Mouse (Mus musculus): ENCODE measurements around the gene Smim14. TPM values are rescaled to one million over a fixed set of nuclear protein-coding genes. Genes with fewer than 3 reads are reported as not detected.
A peak's percentile ranks its signal among the peaks of the same experiment; 100 is the strongest.

Smim14 gene
- polyA plus RNA-seq, 1 experiment from 2014 or later = 115 TPM

GRCm38 (mm10) chr5:65513506-65513905, 23.5 kb downstream of the Smim14 start:
- Histone ChIP-seq H3K36me3 (no peaks in the 10 kb centered on the region), H3K27ac (no peak overlapping the region), H3K9me3 (no peaks in the 10 kb centered on the region), H3K4me3 (replicated peaks) (no peak overlapping the region), H3K27me3 (replicated peaks) (no peaks in the 10 kb centered on the region), H3K4me2 (replicated peaks) (no peak overlapping the region), H3K9ac (no peak overlapping the region), H3K4me1 (replicated peaks) (0 out of 2 replicates have a peak, but pooled peaks cover 3% of the 10 kb centered on the region)
- WGBS = 76% methylated on average over 3 of the region's 3 CpGs
- no peak for ATAC-seq

GRCm38 (mm10) chr5:65508395-65508794, 28.6 kb downstream of the Smim14 start:
- H3K27ac ChIP-seq = no peak overlapping the region
- no peaks in the 10 kb centered on the region for H3K9me3 ChIP-seq
- 0 out of 2 replicates have a peak, but pooled peaks cover under 1% of the 10 kb centered on the region for H3K4me1 ChIP-seq (replicated peaks)
- H3K9ac ChIP-seq = no peak overlapping the region
- H3K4me2 ChIP-seq (replicated peaks) = no peak overlapping the region
- no peak overlapping the region for H3K4me3 ChIP-seq (replicated peaks)
- H3K36me3 ChIP-seq = no peaks in the 10 kb centered on the region
- ATAC-seq = no peak
- WGBS = 79% methylated on average over 8 of the region's 8 CpGs
- no peaks in the 10 kb centered on the region for H3K27me3 ChIP-seq (replicated peaks)

DNA sequence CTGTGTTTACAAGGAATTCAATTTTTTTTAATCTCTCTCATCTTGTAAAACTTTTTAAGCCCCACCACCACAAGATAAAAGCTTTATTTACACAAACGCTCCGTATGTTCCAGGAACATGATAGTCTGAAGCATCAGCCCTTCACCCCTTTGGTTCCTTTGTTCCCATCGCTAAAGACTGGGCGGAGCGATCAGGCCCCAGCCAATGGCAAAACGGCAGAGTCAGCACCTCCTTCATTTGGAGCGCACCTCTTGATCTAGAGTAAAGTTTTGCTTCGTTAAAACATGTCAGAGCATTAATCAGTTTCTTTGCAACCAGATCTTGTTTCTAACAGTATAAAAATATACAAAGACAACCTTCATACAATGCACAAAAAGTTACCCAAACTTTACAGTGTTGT, 31.2 kb downstream of the Smim14 start:
- 10% methylated on average over 8 of the region's 8 CpGs for WGBS
- Histone ChIP-seq H3K4me3 (replicated peaks) (no peak overlapping the region), H3K4me2 (replicated peaks) (peak overlapping the region; percentile 33)

GRCm38 (mm10) chr5:65501407-65501806, 35.6 kb downstream of the Smim14 start:
- peak; percentile 71 for ATAC-seq
- H3K4me2 ChIP-seq (replicated peaks) = no peak overlapping the region
- H3K4me3 ChIP-seq (replicated peaks) = no peak overlapping the region
- H3K9ac ChIP-seq = no peak overlapping the region
- WGBS = 67% methylated on average over 9 of the region's 9 CpGs
- H3K36me3 ChIP-seq = no peaks in the 10 kb centered on the region
- no peaks in the 10 kb centered on the region for H3K9me3 ChIP-seq
- no peaks in the 10 kb centered on the region for H3K4me1 ChIP-seq (replicated peaks)
- no peaks in the 10 kb centered on the region for H3K27me3 ChIP-seq (replicated peaks)
- no peak overlapping the region for H3K27ac ChIP-seq

More for the DNA sequence above, 31.2 kb downstream of the Smim14 start:
- Histone ChIP-seq H3K4me1 (replicated peaks) (no peaks in the 10 kb centered on the region), H3K9me3 (no peaks in the 10 kb centered on the region), H3K27me3 (replicated peaks) (no peaks in the 10 kb centered on the region), H3K9ac (no peak overlapping the region), H3K27ac (no peak overlapping the region), H3K36me3 (no peaks in the 10 kb centered on the region)
- ATAC-seq = no peak

- no peaks in the 10 kb centered on the region for H3K36me3 ChIP-seq
- WGBS = 81% methylated on average over 7 of the region's 7 CpGs
- no peak overlapping the region for H3K9ac ChIP-seq
- H3K9me3 ChIP-seq = no peaks in the 10 kb centered on the region
- no peak for ATAC-seq
- no peak overlapping the region for H3K4me3 ChIP-seq (replicated peaks)
- H3K4me1 ChIP-seq (replicated peaks) = no peaks in the 10 kb centered on the region
- H3K27ac ChIP-seq = no peak overlapping the region
- no peaks in the 10 kb centered on the region for H3K27me3 ChIP-seq (replicated peaks)
- no peak overlapping the region for H3K4me2 ChIP-seq (replicated peaks)
Measured at GRCm38 (mm10) chr5:65500231-65500630, 36.8 kb downstream of the Smim14 start.

- H3K9me3 ChIP-seq = no peaks in the 10 kb centered on the region
- H3K9ac ChIP-seq = peak within 1 kb of the TSS; percentile 82
- under 1% methylated on average over 57 of the region's 69 CpGs for WGBS
- H3K4me3 ChIP-seq (replicated peaks) = peak within 1 kb of the TSS; percentile 97
- no peaks in the 10 kb centered on the region for H3K27me3 ChIP-seq (replicated peaks)
- no peaks in the 10 kb centered on the region for H3K36me3 ChIP-seq
- peak; percentile 99 for ATAC-seq
- H3K4me1 ChIP-seq (replicated peaks) = peaks cover 9% of the 10 kb centered on the region
- H3K27ac ChIP-seq = peak within 1 kb of the TSS; percentile 97
- peak within 1 kb of the TSS; percentile 72 for H3K4me2 ChIP-seq (replicated peaks)
Measured at GRCm38 (mm10) chr5:65492716-65493531, 44.1 kb downstream of the Smim14 start, which contains the start of gene Gm43552. Gene Gm43552, minus strand, starts transcription at chr5:65492833.

DNA sequence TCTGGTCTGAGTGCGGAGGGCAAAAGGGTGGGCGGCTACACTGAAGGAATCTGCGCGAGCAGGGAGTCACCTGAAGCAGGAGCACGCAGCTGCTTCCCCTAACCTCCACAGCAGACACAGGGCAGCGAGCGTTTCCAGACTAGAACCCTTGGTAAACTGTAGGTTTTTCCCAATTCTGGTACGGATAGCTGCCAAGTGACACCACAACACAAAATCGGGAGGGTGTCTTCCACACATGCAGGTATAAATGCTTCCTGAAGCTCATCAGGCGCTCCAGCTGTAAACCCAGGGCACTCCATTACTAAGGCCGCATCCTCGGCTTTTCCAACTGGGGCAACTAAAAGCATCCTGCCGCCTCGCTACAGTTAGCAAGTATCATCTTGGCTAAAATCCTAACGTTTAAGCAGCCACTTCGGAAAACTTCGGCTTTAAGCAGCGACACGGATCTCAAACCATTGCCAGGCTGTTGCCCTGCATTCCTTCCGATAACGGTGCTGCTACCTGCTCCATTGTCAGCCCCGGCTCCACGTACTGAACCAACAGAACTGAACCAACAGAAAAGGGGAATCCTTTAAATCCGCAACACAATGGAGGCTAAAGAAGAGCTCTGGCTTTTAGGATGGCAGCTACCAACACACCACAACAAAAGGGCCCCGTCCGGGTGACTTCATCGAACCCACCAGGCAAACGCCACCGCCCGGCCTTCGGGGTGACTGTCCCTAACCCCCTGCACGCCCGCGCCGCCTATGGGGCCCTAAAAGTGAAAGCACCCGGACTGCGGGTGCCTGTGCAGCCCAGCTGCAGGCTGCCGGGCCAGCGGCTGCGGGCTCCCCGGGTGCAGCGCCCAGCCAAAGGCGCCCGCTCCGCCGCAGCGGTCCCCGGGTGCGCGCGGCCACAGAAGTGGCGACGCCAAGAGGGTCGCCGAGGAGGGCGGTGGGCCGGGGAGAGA, 44.9 kb downstream of the Smim14 start:
- peak overlapping the region; percentile 97 for H3K4me3 ChIP-seq (replicated peaks)
- H3K36me3 ChIP-seq = no peaks in the 10 kb centered on the region
- ATAC-seq = peak; percentile 91
- H3K9me3 ChIP-seq = no peaks in the 10 kb centered on the region
- peaks cover 9% of the 10 kb centered on the region for H3K4me1 ChIP-seq (replicated peaks)
- no peaks in the 10 kb centered on the region for H3K27me3 ChIP-seq (replicated peaks)
- H3K4me2 ChIP-seq (replicated peaks) = peak overlapping the region; percentile 72
- peak overlapping the region; percentile 97 for H3K27ac ChIP-seq
- peak overlapping the region; percentile 82 for H3K9ac ChIP-seq
- under 1% methylated on average over 56 of the region's 57 CpGs for WGBS

DNA sequence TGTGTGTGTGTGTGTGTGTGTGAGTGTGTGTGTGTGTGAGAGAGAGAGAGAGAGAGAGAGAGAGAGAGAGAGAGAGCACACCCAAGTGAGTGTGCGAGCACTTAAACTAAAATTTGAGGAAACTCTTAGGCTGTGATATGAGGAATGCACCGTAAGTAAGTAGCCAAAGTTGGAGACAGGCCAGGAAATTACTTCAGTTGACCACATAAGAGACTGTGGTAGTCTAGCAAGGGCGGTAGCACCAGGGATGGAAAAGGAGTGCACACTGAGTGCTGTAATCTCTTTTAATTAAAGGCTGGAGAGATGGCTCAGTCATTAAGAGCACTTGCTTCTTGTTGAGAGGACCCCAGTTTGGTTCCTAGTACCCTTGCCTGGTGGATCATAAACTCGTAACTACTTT, 47.2 kb downstream of the Smim14 start:
- Histone ChIP-seq H3K4me3 (replicated peaks) (no peak overlapping the region), H3K9me3 (no peaks in the 10 kb centered on the region), H3K27me3 (replicated peaks) (no peaks in the 10 kb centered on the region), H3K36me3 (no peaks in the 10 kb centered on the region), H3K4me2 (replicated peaks) (no peak overlapping the region), H3K9ac (no peak overlapping the region), H3K4me1 (replicated peaks) (peaks cover 12% of the 10 kb centered on the region), H3K27ac (no peak overlapping the region)
- 76% methylated on average over 4 of the region's 4 CpGs for WGBS
- no peak for ATAC-seq

GRCm38 (mm10) chr5:65488725-65489124, 48.3 kb downstream of the Smim14 start:
- Histone ChIP-seq H3K27me3 (replicated peaks) (no peaks in the 10 kb centered on the region), H3K36me3 (no peaks in the 10 kb centered on the region), H3K9me3 (no peaks in the 10 kb centered on the region), H3K4me3 (replicated peaks) (no peak overlapping the region), H3K4me1 (replicated peaks) (peaks cover 12% of the 10 kb centered on the region), H3K9ac (no peak overlapping the region), H3K27ac (no peak overlapping the region), H3K4me2 (replicated peaks) (no peak overlapping the region)
- ATAC-seq = no peak
- WGBS = 67% methylated on average over 7 of the region's 7 CpGs

GRCm38 (mm10) chr5:65487381-65487780, 49.6 kb downstream of the Smim14 start:
- H3K36me3 ChIP-seq = no peaks in the 10 kb centered on the region
- H3K4me2 ChIP-seq (replicated peaks) = no peak overlapping the region
- H3K27me3 ChIP-seq (replicated peaks) = no peaks in the 10 kb centered on the region
- H3K4me1 ChIP-seq (replicated peaks) = peaks cover 8% of the 10 kb centered on the region; the same call in 1 of the 2 replicates
- H3K9ac ChIP-seq = no peak overlapping the region
- H3K9me3 ChIP-seq = no peaks in the 10 kb centered on the region
- ATAC-seq = no peak
- WGBS = 83% methylated on average over 10 of the region's 10 CpGs
- H3K27ac ChIP-seq = no peak overlapping the region
- no peak overlapping the region for H3K4me3 ChIP-seq (replicated peaks)

DNA sequence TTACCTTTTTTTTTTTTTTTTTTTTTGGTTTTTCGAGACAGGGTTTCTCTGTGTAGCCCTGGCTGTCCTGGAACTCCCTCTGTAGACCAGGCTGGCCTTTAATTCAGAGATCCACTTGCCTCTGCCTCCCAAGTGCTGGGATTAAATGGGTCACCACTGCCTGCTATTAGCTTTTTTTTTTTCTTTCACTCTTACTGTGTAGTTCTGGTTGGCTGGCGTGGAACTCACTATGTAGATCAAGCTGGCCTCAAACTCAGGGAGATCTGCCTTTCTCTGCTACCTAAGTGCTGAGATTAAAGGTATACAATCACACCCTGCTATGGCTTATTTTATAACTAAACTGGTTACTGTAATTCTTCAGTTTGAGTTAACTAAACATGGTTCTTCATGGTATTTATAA, 50.5 kb downstream of the Smim14 start:
- Histone ChIP-seq H3K9me3 (no peaks in the 10 kb centered on the region), H3K4me2 (replicated peaks) (no peak overlapping the region), H3K9ac (no peak overlapping the region), H3K27me3 (replicated peaks) (no peaks in the 10 kb centered on the region), H3K27ac (no peak overlapping the region), H3K4me1 (replicated peaks) (peaks cover 5% of the 10 kb centered on the region; the same call in 1 of the 2 replicates), H3K4me3 (replicated peaks) (no peak overlapping the region), H3K36me3 (no peaks in the 10 kb centered on the region)
- 64% methylated on average over 2 of the region's 2 CpGs for WGBS
- no peak for ATAC-seq

GRCm38 (mm10) chr5:65482996-65483395, 54.0 kb downstream of the Smim14 start:
- Histone ChIP-seq H3K9me3 (no peaks in the 10 kb centered on the region), H3K9ac (no peak overlapping the region), H3K36me3 (no peaks in the 10 kb centered on the region), H3K27me3 (replicated peaks) (no peaks in the 10 kb centered on the region), H3K4me3 (replicated peaks) (no peak overlapping the region), H3K27ac (no peak overlapping the region), H3K4me1 (replicated peaks) (peaks cover 7% of the 10 kb centered on the region; the same call in 1 of the 2 replicates), H3K4me2 (replicated peaks) (no peak overlapping the region)
- WGBS = 79% methylated on average over 4 of the region's 4 CpGs
- ATAC-seq = no peak
